Mouse (Mus musculus) lung, adult 2 months (tissue): ENCODE data around the gene Mid1.

ENCODE experiments used
- CTCF ChIP-seq: fragments of 200-500 bp; IDR thresholded peaks from 2 replicates; pipeline ENCODE4 v1.5.1; 2011; ENCODE audit warnings: mild to moderate bottlenecking, low read length, control low read depth; ENCODE audit not compliant: insufficient read depth
- POLR2A ChIP-seq: fragments of 200-500 bp; IDR thresholded peaks from 2 replicates; pipeline ENCODE4 v1.6.1; 2011; ENCODE audit warnings: low read depth, mild to moderate bottlenecking, control low read depth, low read length, borderline replicate concordance; ENCODE audit errors: extremely low read depth

GRCm38 (mm10) chrX:169811783-169812182, 126.8 kb downstream of the Mid1 start:
- no peak for TF ChIP-seq POLR2A
- TF ChIP-seq CTCF: no peak
